Mouse (Mus musculus) heart, adult 2 months (tissue): ENCODE results near the gene Sgk1. TPM values are rescaled to one million over a fixed set of nuclear protein-coding genes. Genes with fewer than 3 reads are reported as not detected.

ENCODE experiments used
- DNase-seq, 2 experiments: peaks; one replicate each; pipeline ENCODE4 v3.0.0; 2021
- H3K27ac ChIP-seq: fragments of 200-600 bp; 2 replicates; pipeline ENCODE4 v1.8.1; 2022
- H3K27me3 ChIP-seq: fragments of 200-500 bp; 2 replicates; pipeline ENCODE4 v1.6.1; 2012; ENCODE audit warnings: mild to moderate bottlenecking, low read length, inconsistent platforms, mixed read lengths; ENCODE audit not compliant: control insufficient read depth, insufficient read depth
- H3K36me3 ChIP-seq: fragments of 200-500 bp; 2 replicates; pipeline ENCODE4 v1.6.1; 2012; ENCODE audit warnings: low read length, inconsistent platforms; ENCODE audit not compliant: control insufficient read depth, insufficient read depth
- H3K4me1 ChIP-seq: fragments of 200-500 bp; 2 replicates; pipeline ENCODE4 v1.6.1; 2011; ENCODE audit warnings: low read length; ENCODE audit not compliant: control insufficient read depth, insufficient read depth
- H3K4me3 ChIP-seq: fragments of 200-600 bp; 2 replicates; pipeline ENCODE4 v1.8.1; 2022
- H3K79me2 ChIP-seq: fragments of 200-500 bp; replicated peaks from 2 replicates; pipeline ENCODE4 v1.6.1; 2012; ENCODE audit warnings: mild to moderate bottlenecking, inconsistent platforms, low read length, moderate library complexity, mixed read lengths; ENCODE audit not compliant: control insufficient read depth, insufficient read depth
- H3K9ac ChIP-seq: fragments of 200-500 bp; 2 replicates; pipeline ENCODE4 v1.6.1; 2012; ENCODE audit warnings: low read depth, mild to moderate bottlenecking, control low read depth, inconsistent platforms, low read length, mixed read lengths
- CTCF ChIP-seq: fragments of 200-600 bp; IDR thresholded peaks from 2 replicates; pipeline ENCODE4 v1.8.1; 2022; ENCODE audit warnings: antibody characterized with exemption, mild to moderate bottlenecking, moderate library complexity
- EP300 ChIP-seq: fragments of 200-500 bp; IDR thresholded peaks from 2 replicates; pipeline ENCODE4 v1.6.1; 2011; ENCODE audit warnings: low read depth, low read length, control low read depth; ENCODE audit not compliant: insufficient read depth
- POLR2A ChIP-seq: fragments of 200-500 bp; IDR thresholded peaks from 2 replicates; pipeline ENCODE4 v1.6.1; 2011; ENCODE audit warnings: mild to moderate bottlenecking, low read depth, low read length, control low read depth; ENCODE audit not compliant: insufficient read depth
- WGBS: fragments of 180-500 bp; shearing (Covaris S2); methylation state at CpG from one replicate; pipeline ENCODE4 v1.1.7; 2018; 5-methylcytosine and 5-hydroxymethylcytosine counted together
- intact Hi-C: fragments of 180-260 bp; cut with DNase I; formaldehyde crosslinking; loops from one replicate; pipeline ENCODE4 v1.15.1; 2025
- polyA plus RNA-seq: library from polyadenylated mRNA; depleted of rRNA; stranded (reverse); fragments of >200 nt; gene quantifications from 2 replicates; pipeline ENCODE4 v1.2.3, GENCODE M21; 2012
- total RNA-seq, 2 experiments: library from RNA; stranded (reverse); gene quantifications; 2 replicates each; pipeline ENCODE4 v1.2.3; 2021

Sgk1 gene
- total and polyA plus RNA-seq, 3 experiments: 31.9 to 89.1 (median 64.7) TPM

- H3K36me3 ChIP-seq: peaks cover 19% of the 10 kb centered on the region
- intact Hi-C loops: loop anchor here (5.0 kb wide), 2 partner anchors 92 to 447 kb away; no protein-coding TSS in a partner anchor
- WGBS: 4% methylated on average over 40 of the region's 40 CpGs
- TF ChIP-seq CTCF (no peak), EP300 (peak; percentile 95), POLR2A (peak; percentile 99)
- peak overlapping the region; percentile 100 for H3K27ac ChIP-seq
- H3K27me3 ChIP-seq: no peaks in the 10 kb centered on the region
- H3K9ac ChIP-seq: peak overlapping the region; percentile 96
- H3K4me3 ChIP-seq: peak overlapping the region; percentile 91
- no peaks in the 10 kb centered on the region for H3K79me2 ChIP-seq
- H3K4me1 ChIP-seq: peaks cover 3% of the 10 kb centered on the region; the same call in 1 of the 2 replicates
- DNase-seq: peak; percentile 98 to 99
These were observed 112.5 kb downstream of the Sgk1 start for GRCm38 (mm10) chr10:21994431-21994914.

DNA sequence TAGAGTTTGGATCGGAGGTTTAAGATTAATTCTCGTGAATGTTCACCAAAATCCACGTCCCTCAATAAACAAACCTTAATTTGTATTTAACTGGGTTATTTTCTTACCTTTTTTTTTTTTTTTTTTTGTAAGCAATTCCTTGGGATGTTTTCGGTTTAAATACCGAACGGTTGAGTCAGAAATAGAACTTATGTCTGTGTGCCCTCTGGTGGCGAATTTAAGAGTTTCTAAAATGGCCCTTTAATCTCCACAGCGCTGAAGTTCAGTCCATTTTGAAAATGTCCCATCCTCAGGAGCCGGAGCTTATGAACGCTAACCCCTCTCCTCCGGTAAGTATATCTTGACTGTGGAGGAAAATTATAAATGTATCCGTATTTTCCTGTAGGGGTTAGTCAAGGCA lies 113.2 kb downstream of the Sgk1 start:
- no peaks in the 10 kb centered on the region for H3K27me3 ChIP-seq
- H3K9ac ChIP-seq: peak overlapping the region; percentile 75; the same call in 1 of the 2 replicates
- peaks cover 3% of the 10 kb centered on the region; the same call in 1 of the 2 replicates for H3K4me1 ChIP-seq
- no peaks in the 10 kb centered on the region for H3K79me2 ChIP-seq
- peak overlapping the region; percentile 100 for H3K27ac ChIP-seq
- 2% methylated on average over 12 of the region's 12 CpGs for WGBS
- intact Hi-C loops: no loop called here
- peak overlapping the region; percentile 91 for H3K4me3 ChIP-seq
- TF ChIP-seq POLR2A: no peak
- peak; percentile 76 for TF ChIP-seq CTCF
- TF ChIP-seq EP300: no peak
- H3K36me3 ChIP-seq: peaks cover 23% of the 10 kb centered on the region
- peak in 1 of 2 experiments; percentile 47 for DNase-seq

DNA sequence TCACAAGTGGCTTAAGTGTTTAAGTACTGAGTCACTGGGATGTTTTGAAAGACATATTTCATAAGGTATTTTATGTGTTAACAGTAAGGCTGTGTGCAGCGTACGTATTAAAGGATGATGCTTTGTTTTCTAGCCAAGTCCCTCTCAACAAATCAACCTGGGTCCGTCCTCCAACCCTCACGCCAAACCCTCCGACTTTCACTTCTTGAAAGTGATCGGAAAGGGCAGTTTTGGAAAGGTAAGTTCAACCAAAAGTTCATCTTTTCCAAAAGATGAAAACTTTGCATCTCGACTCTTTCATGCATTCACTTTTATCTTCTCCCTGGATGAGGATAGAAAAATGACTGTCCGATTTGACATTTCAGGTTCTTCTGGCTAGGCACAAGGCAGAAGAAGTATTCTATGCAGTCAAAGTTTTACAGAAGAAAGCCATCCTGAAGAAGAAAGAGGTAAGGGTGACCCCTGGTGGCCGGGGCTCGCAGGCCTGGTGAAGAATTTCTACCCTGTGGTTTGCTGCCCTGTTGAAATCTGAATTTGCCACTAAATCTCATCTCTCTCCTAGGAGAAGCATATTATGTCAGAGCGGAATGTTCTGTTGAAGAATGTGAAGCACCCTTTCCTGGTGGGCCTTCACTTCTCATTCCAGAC lies 113.8 kb downstream of the Sgk1 start:
- Histone ChIP-seq H3K36me3 (peaks cover 23% of the 10 kb centered on the region), H3K4me1 (peaks cover 3% of the 10 kb centered on the region; the same call in 1 of the 2 replicates), H3K27me3 (no peaks in the 10 kb centered on the region), H3K4me3 (peak overlapping the region; percentile 91), H3K9ac (peak overlapping the region; percentile 75), H3K79me2 (no peaks in the 10 kb centered on the region), H3K27ac (peak overlapping the region; percentile 100)
- peak; percentile 75 to 83 for DNase-seq
- peak; percentile 90 for TF ChIP-seq CTCF
- TF ChIP-seq POLR2A: no peak
- TF ChIP-seq EP300: peak; percentile 55; the same call in 1 of the 2 replicates
- intact Hi-C loops: loop anchor here (1.0 kb wide), 1 partner anchor 530 kb away; no protein-coding TSS in a partner anchor
- WGBS: 20% methylated on average over 11 of the region's 11 CpGs

DNA sequence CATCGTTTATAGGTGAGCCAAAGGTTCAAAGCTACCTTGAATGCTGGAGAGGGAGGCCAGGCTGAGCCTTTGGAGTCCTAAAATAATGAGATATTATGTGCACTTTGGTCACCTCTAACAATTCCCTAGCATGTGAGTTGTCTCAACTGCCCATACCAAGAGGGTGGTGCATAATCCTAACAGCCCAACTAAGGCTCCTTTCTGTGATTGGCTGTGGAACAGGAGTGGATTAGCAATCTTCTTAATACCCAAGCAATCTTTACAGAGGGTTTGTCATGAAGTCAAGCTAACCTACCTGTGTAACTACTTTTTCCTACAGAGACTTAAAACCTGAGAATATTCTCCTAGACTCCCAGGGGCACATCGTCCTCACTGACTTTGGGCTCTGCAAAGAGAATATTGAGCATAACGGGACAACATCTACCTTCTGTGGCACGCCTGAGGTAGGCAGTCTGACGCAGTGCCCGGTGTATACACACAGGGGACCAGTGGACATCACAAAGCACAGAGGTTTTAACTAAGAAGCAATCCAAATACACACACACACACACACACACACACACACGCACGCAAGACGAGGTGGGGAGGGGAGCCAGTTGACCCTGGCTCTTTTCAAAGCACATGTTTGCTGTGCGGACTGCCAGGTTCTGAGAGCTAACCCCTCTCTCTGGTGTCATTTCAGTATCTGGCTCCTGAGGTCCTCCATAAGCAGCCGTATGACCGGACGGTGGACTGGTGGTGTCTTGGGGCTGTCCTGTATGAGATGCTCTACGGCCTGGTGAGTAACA lies 114.9 kb downstream of the Sgk1 start:
- Histone ChIP-seq H3K27me3 (no peaks in the 10 kb centered on the region), H3K9ac (peak overlapping the region; percentile 63), H3K36me3 (peaks cover 23% of the 10 kb centered on the region), H3K4me1 (peaks cover 1% of the 10 kb centered on the region; the same call in 1 of the 2 replicates), H3K27ac (peak overlapping the region; percentile 100), H3K79me2 (no peaks in the 10 kb centered on the region), H3K4me3 (peak overlapping the region; percentile 91)
- intact Hi-C loops: loop anchor here (1.0 kb wide), 1 partner anchor 532 kb away; no protein-coding TSS in a partner anchor
- peak in 1 of 2 experiments; percentile 31 for DNase-seq
- TF ChIP-seq POLR2A: peak; percentile 17; the same call in 1 of the 2 replicates
- 0 out of 2 replicates have a peak, but pooled peaks have one; percentile 29 for TF ChIP-seq EP300
- no peak for TF ChIP-seq CTCF
- WGBS: 60% methylated on average over 14 of the region's 14 CpGs

DNA sequence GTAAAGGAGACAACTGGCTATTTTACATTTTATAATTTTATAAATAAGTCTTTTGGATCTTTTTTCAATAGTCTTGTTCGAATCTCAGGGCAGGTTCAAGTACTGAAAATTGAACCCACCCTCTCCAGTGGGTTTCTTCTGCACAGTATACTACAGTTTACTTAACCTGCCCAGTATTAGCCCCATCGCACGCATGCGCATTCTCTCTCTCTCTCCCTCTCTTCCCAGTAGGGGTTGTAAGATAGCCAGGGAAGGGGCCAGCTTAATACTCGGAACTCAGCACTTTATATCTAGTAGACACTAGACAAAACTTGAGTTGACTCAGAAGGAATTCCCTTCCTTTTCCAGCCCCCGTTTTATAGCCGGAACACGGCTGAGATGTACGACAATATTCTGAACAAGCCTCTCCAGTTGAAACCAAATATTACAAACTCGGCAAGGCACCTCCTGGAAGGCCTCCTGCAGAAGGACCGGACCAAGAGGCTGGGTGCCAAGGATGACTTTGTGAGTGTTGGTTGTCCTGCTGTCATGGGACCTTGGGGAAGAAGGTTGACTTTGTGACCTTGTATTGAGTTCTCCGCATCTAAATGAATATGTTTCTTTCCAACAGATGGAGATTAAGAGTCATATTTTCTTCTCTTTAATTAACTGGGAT lies 115.7 kb downstream of the Sgk1 start:
- Histone ChIP-seq H3K9ac (peak overlapping the region; percentile 37), H3K36me3 (peaks cover 23% of the 10 kb centered on the region), H3K4me1 (peaks cover 1% of the 10 kb centered on the region; the same call in 1 of the 2 replicates), H3K27me3 (no peaks in the 10 kb centered on the region), H3K27ac (peak overlapping the region; percentile 32), H3K79me2 (no peaks in the 10 kb centered on the region), H3K4me3 (peak overlapping the region; percentile 91)
- 48% methylated on average over 12 of the region's 12 CpGs for WGBS
- DNase-seq: no peak
- TF ChIP-seq POLR2A (no peak), CTCF (no peak), EP300 (no peak)
- intact Hi-C loops: no loop called here
